Mouse (Mus musculus) CH12.LX (cell line): ENCODE results near the gene Gm17387. TPM values are rescaled to one million over a fixed set of nuclear protein-coding genes. Genes with fewer than 3 reads are reported as not detected.

Experiments used
- DNase-seq: peaks from one replicate; pipeline ENCODE4 v3.0.0-alpha.2; 2013; ENCODE audit errors: extremely low read depth
- H3K27ac ChIP-seq: 2 replicates; pipeline ENCODE4 v1.5.1; 2012; ENCODE audit warnings: low read depth, mild to moderate bottlenecking, control low read depth, moderate library complexity; ENCODE audit not compliant: insufficient read depth
- H3K27me3 ChIP-seq: replicated peaks from 2 replicates; pipeline ENCODE3; 2012; ENCODE audit warnings: inconsistent platforms
- H3K36me3 ChIP-seq, 2 experiments: replicated peaks in 1 of 2; 2 replicates each; pipeline versions ENCODE3 to v1.6.1; 2012; ENCODE audit warnings: inconsistent platforms in 1 of 2, low read length in 1 of 2, mild to moderate bottlenecking in 1 of 2, mixed read lengths in 1 of 2, moderate library complexity in 1 of 2; ENCODE audit not compliant: control insufficient read depth in 1 of 2, insufficient read depth in 1 of 2
- H3K4me1 ChIP-seq, 2 experiments: 2 replicates each; pipeline ENCODE4 v1.6.1; 2012; ENCODE audit warnings: inconsistent platforms in 1 of 2, moderate library complexity in 1 of 2; ENCODE audit not compliant: insufficient read depth in 2 of 2, control insufficient read depth in 1 of 2
- H3K4me2 ChIP-seq: 2 replicates; pipeline ENCODE4 v1.6.1; 2012; ENCODE audit warnings: low read depth, mild to moderate bottlenecking, control low read depth; ENCODE audit not compliant: poor library complexity, insufficient read depth, severe bottlenecking
- H3K4me3 ChIP-seq, 3 experiments: fragments of 150-350 bp in 1 of 3; sonication (generic) in 1 of 3; replicated peaks in 1 of 3; 2 replicates each; pipeline versions ENCODE3 to v1.5.1; 2011 to 2012; ENCODE audit warnings: low read depth in 2 of 3, low read length in 2 of 3, mild to moderate bottlenecking in 2 of 3, moderate library complexity in 2 of 3, control low read depth in 1 of 3, improper control_type of control experiment in 1 of 3, inconsistent platforms in 1 of 3, mixed read lengths in 1 of 3; ENCODE audit not compliant: poor library complexity in 1 of 3
- H3K79me2 ChIP-seq: replicated peaks from 2 replicates; pipeline ENCODE4 v1.6.1; 2012; ENCODE audit warnings: mild to moderate bottlenecking, moderate library complexity; ENCODE audit not compliant: control insufficient read depth, poor library complexity, insufficient read depth, severe bottlenecking; ENCODE audit errors: extremely low read depth
- H3K9ac ChIP-seq: 2 replicates; pipeline ENCODE4 v1.6.1; 2012; ENCODE audit warnings: low read depth, mild to moderate bottlenecking, control low read depth, moderate library complexity; ENCODE audit not compliant: insufficient read depth
- H3K9me3 ChIP-seq: replicated peaks from 2 replicates; pipeline ENCODE3; 2012; ENCODE audit warnings: low read length, inconsistent platforms, mixed read lengths
- ETS1 ChIP-seq: conservative IDR thresholded peaks from 2 replicates; pipeline ENCODE4 v1.6.1; 2012; ENCODE audit warnings: low read depth, mild to moderate bottlenecking, inconsistent platforms, low read length, improper control_type of control experiment, moderate library complexity
- GABPA ChIP-seq: IDR thresholded peaks from 2 replicates; pipeline ENCODE4 v1.6.1; 2012; ENCODE audit warnings: low read depth, low read length, improper control_type of control experiment, inconsistent platforms; ENCODE audit not compliant: insufficient replicate concordance
- MAFK ChIP-seq: IDR thresholded peaks from 2 replicates; pipeline ENCODE4 v1.6.1; 2011; ENCODE audit warnings: low read length, improper control_type of control experiment; ENCODE audit not compliant: insufficient replicate concordance
- MXI1 ChIP-seq: IDR thresholded peaks from 2 replicates; pipeline ENCODE4 v1.6.1; 2011; ENCODE audit warnings: mild to moderate bottlenecking, low read depth, low read length, improper control_type of control experiment
- NELFE ChIP-seq: IDR thresholded peaks from 2 replicates; pipeline ENCODE4 v1.6.1; 2011; ENCODE audit warnings: low read depth, low read length, improper control_type of control experiment
- POLR2A ChIP-seq: IDR thresholded peaks from 2 replicates; pipeline ENCODE4 v1.6.1; 2011; ENCODE audit warnings: low read depth, mild to moderate bottlenecking, improper control_type of control experiment, low read length
- TCF12 ChIP-seq: IDR thresholded peaks from 2 replicates; pipeline ENCODE4 v1.6.1; 2014; ENCODE audit warnings: low read depth, mild to moderate bottlenecking, inconsistent platforms, low read length, improper control_type of control experiment
- dilution Hi-C: fragments of 300-500 bp; cut with MboI; formaldehyde crosslinking; loops from 2 replicates; pipeline ENCODE4 v1.14.3; 2020; ENCODE audit warnings: low sequenced_read_pairs; ENCODE audit not compliant: extremely low pct_unique_long_range_greater_than_20kb, extremely low pct_ligation_motif_present
- in situ Hi-C: fragments of 300-500 bp; cut with MboI; formaldehyde crosslinking; loops from 3 replicates; pipeline ENCODE4 v1.14.3; 2019; ENCODE audit warnings: low sequenced_read_pairs, low pct_ligation_motif_present, low pct_unique_long_range_greater_than_20kb, mixed read lengths
- polyA plus RNA-seq: library from polyadenylated mRNA; unstranded; fragments of >175 nt; gene quantifications from 2 replicates; pipeline ENCODE4 v1.2.1, GENCODE M21; 2012; ENCODE audit warnings: low read depth; ENCODE audit not compliant: insufficient read length
- total RNA-seq, 2 experiments: library from RNA; depleted of rRNA; stranded (reverse); fragments of 300-350 nt in 1 of 2; fragments of >200 nt in 1 of 2; gene quantifications; 2 replicates each; pipeline ENCODE4 v1.2.3; 2012 to 2014

Gene Gm17387
- total and polyA plus RNA-seq, 3 experiments = not detected

DNA sequence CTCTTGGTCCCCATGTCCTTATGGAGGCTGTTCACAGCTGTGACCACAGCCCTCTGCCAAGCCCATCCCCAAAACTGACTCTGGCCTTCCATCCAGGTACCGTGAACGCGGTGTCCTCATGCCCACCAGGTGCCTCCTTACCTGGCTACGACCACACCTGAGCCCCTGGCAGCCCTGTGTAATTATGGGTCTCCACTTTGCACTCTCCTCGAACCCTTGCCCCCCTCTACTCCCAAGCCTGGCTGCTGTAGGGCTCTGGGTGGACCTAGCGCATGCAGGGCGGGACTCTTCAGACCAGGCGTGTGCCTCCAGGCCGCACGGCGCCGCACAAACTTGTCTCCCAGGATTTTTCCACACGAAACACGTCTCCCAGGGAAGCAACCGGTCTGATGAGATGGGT is 48.9 kb downstream of the Gm17387 start, which contains the start of gene Pkp3:
Pkp3 (plus strand) TSS at position 378 of the 400 bp plus-strand sequence.
- Histone ChIP-seq H3K27me3 (peaks cover 2% of the 10 kb centered on the region), H3K4me3 (no peak within 1 kb of the TSS), H3K9me3 (no peaks in the 10 kb centered on the region), H3K4me1 (peaks cover 13 to 21% of the 10 kb centered on the region in 2 experiments), H3K4me2 (no peak within 1 kb of the TSS), H3K9ac (no peak within 1 kb of the TSS), H3K27ac (no peak within 1 kb of the TSS), H3K79me2 (no peaks in the 10 kb centered on the region), H3K36me3 (no peaks in the 10 kb centered on the region)
- no peak for TF ChIP-seq NELFE
- TF ChIP-seq ETS1 = no peak
- TF ChIP-seq POLR2A = no peak
- no peak for TF ChIP-seq MAFK
- TF ChIP-seq GABPA = no peak
- DNase-seq = no peak
- in situ Hi-C loops (no loop called here), dilution Hi-C loops (no loop called here)

DNA sequence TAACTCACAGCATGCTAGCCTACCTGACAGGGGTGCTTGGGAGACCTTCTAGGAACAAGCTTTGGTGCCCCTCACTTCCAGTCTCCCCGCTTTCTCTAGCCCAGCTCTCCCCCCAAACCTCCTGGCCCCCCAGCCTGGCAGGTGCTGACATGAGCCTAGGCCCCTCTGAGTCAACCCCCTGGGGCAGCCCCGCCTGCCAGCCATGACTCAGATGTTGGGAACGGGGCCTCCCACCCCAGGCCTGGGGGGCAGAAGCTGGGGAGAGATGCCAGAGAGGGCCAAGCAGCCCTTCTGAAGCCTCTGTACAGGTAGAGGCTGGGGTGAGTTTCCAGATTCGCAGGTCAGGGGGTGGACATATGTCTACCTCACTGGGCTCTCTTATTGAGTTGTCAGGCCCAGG is 49.9 kb downstream of the Gm17387 start:
- no peaks in the 10 kb centered on the region for H3K79me2 ChIP-seq
- peaks cover 2% of the 10 kb centered on the region for H3K27me3 ChIP-seq
- H3K4me1 ChIP-seq = peaks cover 13 to 21% of the 10 kb centered on the region in 2 experiments
- in situ Hi-C loops = no loop called here
- TF ChIP-seq TCF12 = peak; percentile 39; the same call in 1 of the 2 replicates
- TF ChIP-seq MXI1 = no peak
- dilution Hi-C loops = no loop called here
- H3K9ac ChIP-seq = no peak overlapping the region
- H3K4me3 ChIP-seq = no peak overlapping the region
- peak; percentile 20 for DNase-seq
- H3K27ac ChIP-seq = no peak overlapping the region
- H3K36me3 ChIP-seq = no peaks in the 10 kb centered on the region
- H3K4me2 ChIP-seq = no peak overlapping the region
- no peaks in the 10 kb centered on the region for H3K9me3 ChIP-seq

Other genes starting within 250 kb of the Gm17387 start
Only the 20 nearest of the 32 such genes appear.
- 13.8 and 16.7 TPM in 2 replicates for gene Bet1l, start 171.6 kb upstream of the Gm17387 start, total RNA-seq (2012; rRNA removed)
- gene Bet1l, start 171.6 kb upstream of the Gm17387 start, total RNA-seq (2014; rRNA removed) = 11.6 and 13.1 TPM in 2 replicates
- 24.3 and 25.1 TPM in 2 replicates for gene Bet1l, start 171.6 kb upstream of the Gm17387 start, polyA plus RNA-seq
- 165 and 189 TPM in 2 replicates for gene Psmd13, start 147.2 kb upstream of the Gm17387 start, total RNA-seq (2012; rRNA removed)
- gene Psmd13, start 147.2 kb upstream of the Gm17387 start, total RNA-seq (2014; rRNA removed) = 166 and 168 TPM in 2 replicates
- 185 and 245 TPM in 2 replicates for gene Psmd13, start 147.2 kb upstream of the Gm17387 start, polyA plus RNA-seq
- gene Sirt3, start 146.8 kb upstream of the Gm17387 start, total RNA-seq (2012; rRNA removed) = 17.8 and 23.7 TPM in 2 replicates
- 14.9 and 16.6 TPM in 2 replicates for gene Sirt3, start 146.8 kb upstream of the Gm17387 start, total RNA-seq (2014; rRNA removed)
- gene Sirt3, start 146.8 kb upstream of the Gm17387 start, polyA plus RNA-seq = 10.3 and 12.6 TPM in 2 replicates
- not detected in 2 replicates for gene Cox8b, start 128.7 kb upstream of the Gm17387 start, total RNA-seq (2012; rRNA removed)
- gene Cox8b, start 128.7 kb upstream of the Gm17387 start, total RNA-seq (2014; rRNA removed) = not detected in 2 replicates
- not detected in 2 replicates for gene Cox8b, start 128.7 kb upstream of the Gm17387 start, polyA plus RNA-seq
- 0.08 and 0.21 TPM in 2 replicates for gene Nlrp6, start 108.2 kb upstream of the Gm17387 start, total RNA-seq (2012; rRNA removed)
- not detected in 2 replicates for gene Nlrp6, start 108.2 kb upstream of the Gm17387 start, total RNA-seq (2014; rRNA removed)
- gene Nlrp6, start 108.2 kb upstream of the Gm17387 start, polyA plus RNA-seq = 0.14 and 0.15 TPM in 2 replicates
- 3.3 and 3.7 TPM in 2 replicates for gene Pgghg, start 87.7 kb upstream of the Gm17387 start, total RNA-seq (2012; rRNA removed)
- 3.2 and 4.0 TPM in 2 replicates for gene Pgghg, start 87.7 kb upstream of the Gm17387 start, total RNA-seq (2014; rRNA removed)
- gene Pgghg, start 87.7 kb upstream of the Gm17387 start, polyA plus RNA-seq = 3.1 and 3.6 TPM in 2 replicates
- gene Ifitm5, start 78.8 kb upstream of the Gm17387 start, total RNA-seq (2012; rRNA removed) = 0.68 and 0.76 TPM in 2 replicates
- not detected in 2 replicates for gene Ifitm5, start 78.8 kb upstream of the Gm17387 start, total RNA-seq (2014; rRNA removed)
- gene Ifitm5, start 78.8 kb upstream of the Gm17387 start, polyA plus RNA-seq = 0.55 and 0.71 TPM in 2 replicates
- not detected in 2 replicates for gene Gm45717, start 73.2 kb upstream of the Gm17387 start, total RNA-seq (2012; rRNA removed)
- gene Gm45717, start 73.2 kb upstream of the Gm17387 start, total RNA-seq (2014; rRNA removed) = not detected in 2 replicates
- not detected in 2 replicates for gene Gm45717, start 73.2 kb upstream of the Gm17387 start, polyA plus RNA-seq
- 128 and 136 TPM in 2 replicates for gene Ifitm2, start 73.1 kb upstream of the Gm17387 start, total RNA-seq (2012; rRNA removed)
- 314 and 381 TPM in 2 replicates for gene Ifitm2, start 73.1 kb upstream of the Gm17387 start, total RNA-seq (2014; rRNA removed)
- gene Ifitm2, start 73.1 kb upstream of the Gm17387 start, polyA plus RNA-seq = 159 and 213 TPM in 2 replicates
- 55.5 and 62.0 TPM in 2 replicates for gene Ifitm1, start 61.9 kb upstream of the Gm17387 start, total RNA-seq (2012; rRNA removed)
- gene Ifitm1, start 61.9 kb upstream of the Gm17387 start, total RNA-seq (2014; rRNA removed) = 32.9 and 33.6 TPM in 2 replicates
- 10.9 and 14.8 TPM in 2 replicates for gene Ifitm1, start 61.9 kb upstream of the Gm17387 start, polyA plus RNA-seq
- 0.25 TPM in 1 of 2 replicates, not detected in the other for gene Ifitm3, start 18.4 kb upstream of the Gm17387 start, total RNA-seq (2012; rRNA removed)
- not detected in 2 replicates for gene Ifitm3, start 18.4 kb upstream of the Gm17387 start, total RNA-seq (2014; rRNA removed)
- not detected in 2 replicates for gene Ifitm3, start 18.4 kb upstream of the Gm17387 start, polyA plus RNA-seq
- gene Ifitm6, start 11.2 kb upstream of the Gm17387 start, total RNA-seq (2012; rRNA removed) = not detected in 2 replicates
- not detected in 2 replicates for gene Ifitm6, start 11.2 kb upstream of the Gm17387 start, total RNA-seq (2014; rRNA removed)
- not detected in 2 replicates for gene Ifitm6, start 11.2 kb upstream of the Gm17387 start, polyA plus RNA-seq
- 11.2 and 13.1 TPM in 2 replicates for gene B4galnt4, start 32.0 kb downstream of the Gm17387 start, total RNA-seq (2012; rRNA removed)
- gene B4galnt4, start 32.0 kb downstream of the Gm17387 start, total RNA-seq (2014; rRNA removed) = 0.70 and 0.91 TPM in 2 replicates
- gene B4galnt4, start 32.0 kb downstream of the Gm17387 start, polyA plus RNA-seq = 2.9 TPM in 2 replicates
- gene Pkp3, start 49.1 kb downstream of the Gm17387 start, total RNA-seq (2012; rRNA removed) = 52.8 and 63.1 TPM in 2 replicates
- gene Pkp3, start 49.1 kb downstream of the Gm17387 start, total RNA-seq (2014; rRNA removed) = 23.9 and 25.3 TPM in 2 replicates
- 37.8 and 38.0 TPM in 2 replicates for gene Pkp3, start 49.1 kb downstream of the Gm17387 start, polyA plus RNA-seq
- gene Sigirr, start 71.4 kb downstream of the Gm17387 start, total RNA-seq (2012; rRNA removed) = 12.9 and 19.2 TPM in 2 replicates
- gene Sigirr, start 71.4 kb downstream of the Gm17387 start, total RNA-seq (2014; rRNA removed) = 13.2 and 15.6 TPM in 2 replicates
- 15.2 and 16.1 TPM in 2 replicates for gene Sigirr, start 71.4 kb downstream of the Gm17387 start, polyA plus RNA-seq
- 0.04 TPM in 2 replicates for gene Ano9, start 88.7 kb downstream of the Gm17387 start, total RNA-seq (2012; rRNA removed)
- not detected in 2 replicates for gene Ano9, start 88.7 kb downstream of the Gm17387 start, total RNA-seq (2014; rRNA removed)
- not detected in 2 replicates for gene Ano9, start 88.7 kb downstream of the Gm17387 start, polyA plus RNA-seq
- 10.6 and 12.0 TPM in 2 replicates for gene Ptdss2, start 93.3 kb downstream of the Gm17387 start, total RNA-seq (2012; rRNA removed)
- 2.5 and 2.9 TPM in 2 replicates for gene Ptdss2, start 93.3 kb downstream of the Gm17387 start, total RNA-seq (2014; rRNA removed)
- gene Ptdss2, start 93.3 kb downstream of the Gm17387 start, polyA plus RNA-seq = 22.9 and 33.5 TPM in 2 replicates
- 133 and 137 TPM in 2 replicates for gene Rnh1, start 143.7 kb downstream of the Gm17387 start, total RNA-seq (2012; rRNA removed)
- 84.7 and 91.0 TPM in 2 replicates for gene Rnh1, start 143.7 kb downstream of the Gm17387 start, total RNA-seq (2014; rRNA removed)
- 95.5 and 103 TPM in 2 replicates for gene Rnh1, start 143.7 kb downstream of the Gm17387 start, polyA plus RNA-seq
- gene Hras, start 164.9 kb downstream of the Gm17387 start, total RNA-seq (2012; rRNA removed) = 82.0 and 106 TPM in 2 replicates
- gene Hras, start 164.9 kb downstream of the Gm17387 start, total RNA-seq (2014; rRNA removed) = 43.6 and 48.9 TPM in 2 replicates
- 71.3 and 86.3 TPM in 2 replicates for gene Hras, start 164.9 kb downstream of the Gm17387 start, polyA plus RNA-seq
- gene Lrrc56, start 165.0 kb downstream of the Gm17387 start, total RNA-seq (2012; rRNA removed) = 0.92 and 0.93 TPM in 2 replicates
- gene Lrrc56, start 165.0 kb downstream of the Gm17387 start, total RNA-seq (2014; rRNA removed) = 0.46 and 0.89 TPM in 2 replicates
- gene Lrrc56, start 165.0 kb downstream of the Gm17387 start, polyA plus RNA-seq = 1.0 and 1.4 TPM in 2 replicates